Mouse (Mus musculus) heart, postnatal 0 days (tissue): ENCODE data around the gene Mtif3. TPM values are rescaled to one million over a fixed set of nuclear protein-coding genes. Genes with fewer than 3 reads are reported as not detected.
"Not testable (repeated sequence)": the region's sequence is repeated elsewhere in the genome, so short reads cannot be mapped to it uniquely, and the experiment has no call there.

Experiments used
- ATAC-seq: fragments of 200-750 bp; cut with Nextera tagmentation; 2 replicates; pipeline ENCODE4 v1.8.0; 2017; ENCODE audit warnings: low read depth, moderate number of reproducible peaks, moderate library complexity; ENCODE audit not compliant: insufficient read depth
- DNase-seq: peaks from one replicate; pipeline ENCODE4 v3.0.0-alpha.2; 2016; ENCODE audit warnings: low spot score
- H3K27ac ChIP-seq: fragments of 300-500 bp; sonication (generic); 2 replicates; pipeline ENCODE4 v1.5.1; 2014; ENCODE audit warnings: low read depth, mild to moderate bottlenecking
- H3K27me3 ChIP-seq: fragments of 300-500 bp; sonication (generic); 2 replicates; pipeline ENCODE4 v1.6.1; 2014; ENCODE audit warnings: low read length, mixed read lengths; ENCODE audit not compliant: control insufficient read depth, insufficient read depth
- H3K36me3 ChIP-seq: fragments of 300-500 bp; sonication (generic); replicated peaks from 2 replicates; pipeline ENCODE4 v1.6.1; 2014; ENCODE audit warnings: low read length, mixed read lengths; ENCODE audit not compliant: control insufficient read depth, insufficient read depth
- H3K4me1 ChIP-seq: fragments of 300-500 bp; sonication (generic); 2 replicates; pipeline ENCODE4 v1.6.1; 2014; ENCODE audit warnings: antibody characterized with exemption; ENCODE audit not compliant: control insufficient read depth, insufficient read depth
- H3K4me2 ChIP-seq: fragments of 300-500 bp; sonication (generic); 2 replicates; pipeline ENCODE4 v1.6.1; 2014; ENCODE audit warnings: low read depth, mild to moderate bottlenecking, low read length, moderate library complexity
- H3K4me3 ChIP-seq: fragments of 300-500 bp; sonication (generic); 2 replicates; pipeline ENCODE4 v1.5.1; 2014; ENCODE audit warnings: low read depth, low read length
- H3K9ac ChIP-seq: fragments of 300-500 bp; sonication (generic); replicated peaks from 2 replicates; pipeline ENCODE4 v1.6.1; 2014; ENCODE audit warnings: low read depth, low read length, mixed read lengths
- H3K9me3 ChIP-seq: fragments of 300-500 bp; sonication (generic); replicated peaks from 2 replicates; pipeline ENCODE4 v1.6.1; 2016; ENCODE audit warnings: low read length; ENCODE audit not compliant: control insufficient read depth
- CTCF ChIP-seq: IDR thresholded peaks from 2 replicates; pipeline ENCODE4 v1.5.1; 2016; ENCODE audit warnings: antibody characterized with exemption, control low read depth, low read depth
- EP300 ChIP-seq: IDR thresholded peaks from 2 replicates; pipeline ENCODE4 v1.6.1; 2016; ENCODE audit warnings: antibody characterized with exemption, low read depth
- WGBS: fragments of 180-500 bp; shearing (Covaris S2); extraction: QIAGEN DNeasy Blood & Tissue Kit; methylation state at CpG from one replicate; pipeline ENCODE4 v1.1.7; 2014; 5-methylcytosine and 5-hydroxymethylcytosine counted together
- polyA plus RNA-seq: library from polyadenylated mRNA; unstranded; fragments of >200 nt; fragmentation: Nextera tagmentation; extraction: Ambion mirVana; gene quantifications from 2 replicates; pipeline ENCODE4 v1.2.1, GENCODE M21; 2015
- total RNA-seq: library from RNA; depleted of rRNA; stranded (reverse); fragments of >200 nt; gene quantifications from 2 replicates; pipeline ENCODE4 v1.2.3, GENCODE M21; 2014; ENCODE audit warnings: low replicate concordance

Gene Mtif3
- total and polyA plus RNA-seq, 2 experiments from 2014 or later: 4.2 to 21.2 TPM

DNA sequence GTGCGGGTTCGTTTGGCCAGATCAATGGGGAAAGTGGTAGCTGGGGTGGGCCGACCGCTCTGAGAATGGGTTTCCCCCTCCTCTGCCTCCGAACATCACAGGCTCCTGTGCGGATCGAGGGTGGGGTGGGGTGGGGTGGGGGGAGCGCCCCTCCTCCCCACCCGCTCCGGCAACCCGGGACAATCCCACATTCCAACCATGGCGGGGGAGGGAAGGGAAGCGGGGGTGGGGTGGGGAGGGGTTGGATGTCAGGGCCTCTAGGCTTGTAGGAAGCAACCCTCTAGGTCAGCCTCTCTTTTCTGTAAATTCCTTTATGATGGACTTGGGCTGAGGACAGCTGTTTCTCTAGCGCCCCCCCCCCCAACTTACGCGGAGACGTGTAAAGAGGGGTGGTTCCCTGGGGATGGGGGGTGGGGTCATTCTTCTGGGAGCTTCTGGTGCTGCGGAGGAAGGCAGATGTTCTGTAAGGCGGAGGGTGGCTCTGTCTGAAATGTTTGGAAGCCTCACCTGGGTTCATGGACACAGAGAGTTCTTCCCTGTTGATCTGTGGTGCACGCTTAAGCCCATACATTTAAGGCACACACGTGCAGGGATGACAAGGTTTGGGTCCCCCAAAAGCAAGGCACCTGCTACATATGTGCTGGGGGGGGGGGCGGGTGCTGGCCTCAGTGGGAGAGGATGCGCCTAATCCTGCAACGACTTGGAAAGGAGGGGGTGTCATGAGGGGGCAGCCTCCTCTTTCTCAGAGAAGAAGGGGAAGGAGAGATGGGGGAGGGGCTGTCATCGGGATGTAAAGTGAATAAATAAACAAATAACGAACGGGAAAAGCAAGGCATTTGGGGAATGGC, 43.1 kb downstream of the Mtif3 start:
- Histone ChIP-seq H3K27ac (no peak overlapping the region), H3K4me2 (peak overlapping the region; percentile 50), H3K36me3 (no peaks in the 10 kb centered on the region), H3K9me3 (no peaks in the 10 kb centered on the region), H3K9ac (no peak overlapping the region), H3K4me1 (peaks cover 7% of the 10 kb centered on the region; the same call in 1 of the 2 replicates), H3K27me3 (no peaks in the 10 kb centered on the region; the same call in 1 of the 2 replicates), H3K4me3 (peak overlapping the region; percentile 18)
- TF ChIP-seq CTCF (no peak), EP300 (no peak)
- no peak for DNase-seq
- no peak for ATAC-seq
- WGBS: 3% methylated on average over 25 of the region's 27 CpGs

DNA sequence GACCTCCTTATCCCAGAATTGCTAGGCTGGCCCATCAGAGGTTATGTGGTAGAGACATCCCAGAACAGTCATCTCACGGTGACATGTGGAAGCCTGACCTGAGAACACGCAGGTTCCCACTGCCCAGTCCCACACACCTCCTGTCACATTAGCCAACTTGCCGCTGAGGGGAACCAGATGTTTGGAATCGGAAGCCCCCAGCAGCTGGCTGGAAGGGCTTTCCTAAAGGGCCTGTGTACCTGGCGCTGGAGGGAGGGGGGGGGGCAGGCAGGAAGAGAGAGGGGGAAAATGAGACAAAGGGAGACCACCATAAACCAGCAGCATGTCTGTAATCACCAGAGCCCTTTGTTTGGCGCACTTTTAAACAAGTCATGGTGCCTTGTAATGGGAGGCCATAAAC, 43.7 kb downstream of the Mtif3 start:
- no peaks in the 10 kb centered on the region for H3K9me3 ChIP-seq
- H3K4me3 ChIP-seq: no peak overlapping the region
- H3K27me3 ChIP-seq: no peaks in the 10 kb centered on the region; the same call in none of the 2 replicates
- peaks cover 7% of the 10 kb centered on the region; the same call in 1 of the 2 replicates for H3K4me1 ChIP-seq
- TF ChIP-seq EP300 (no peak), CTCF (no peak)
- H3K4me2 ChIP-seq: peak overlapping the region; percentile 50; the same call in 1 of the 2 replicates
- H3K9ac ChIP-seq: no peak overlapping the region
- 10% methylated on average over 6 of the region's 6 CpGs for WGBS
- H3K36me3 ChIP-seq: no peaks in the 10 kb centered on the region
- no peak for ATAC-seq
- no peak for DNase-seq
- no peak overlapping the region for H3K27ac ChIP-seq

DNA sequence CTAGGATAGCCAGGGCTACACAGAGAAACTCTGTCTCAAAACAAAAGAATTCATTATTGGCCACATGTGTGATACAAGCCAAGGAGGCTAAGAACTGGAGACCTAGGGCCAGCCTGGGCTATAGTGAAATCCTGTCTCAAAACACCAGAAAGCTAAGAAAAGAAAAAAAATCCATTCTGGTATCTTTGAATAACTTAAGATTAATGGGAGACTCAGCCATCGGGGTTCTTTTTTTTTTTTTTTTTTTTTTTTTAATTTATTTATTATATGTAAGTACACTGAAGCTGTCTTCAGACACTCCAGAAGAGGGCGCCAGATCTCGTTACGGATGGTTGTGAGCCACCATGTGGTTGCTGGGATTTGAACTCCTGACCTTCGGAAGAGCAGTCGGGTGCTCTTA, 46.2 kb downstream of the Mtif3 start:
- not testable (repeated sequence) for H3K27me3 ChIP-seq, H3K9ac ChIP-seq, DNase-seq, H3K4me2 ChIP-seq, H3K4me1 ChIP-seq, H3K36me3 ChIP-seq, H3K27ac ChIP-seq, H3K4me3 ChIP-seq, H3K9me3 ChIP-seq, ATAC-seq
- 90% methylated on average over 3 of the region's 6 CpGs for WGBS

DNA sequence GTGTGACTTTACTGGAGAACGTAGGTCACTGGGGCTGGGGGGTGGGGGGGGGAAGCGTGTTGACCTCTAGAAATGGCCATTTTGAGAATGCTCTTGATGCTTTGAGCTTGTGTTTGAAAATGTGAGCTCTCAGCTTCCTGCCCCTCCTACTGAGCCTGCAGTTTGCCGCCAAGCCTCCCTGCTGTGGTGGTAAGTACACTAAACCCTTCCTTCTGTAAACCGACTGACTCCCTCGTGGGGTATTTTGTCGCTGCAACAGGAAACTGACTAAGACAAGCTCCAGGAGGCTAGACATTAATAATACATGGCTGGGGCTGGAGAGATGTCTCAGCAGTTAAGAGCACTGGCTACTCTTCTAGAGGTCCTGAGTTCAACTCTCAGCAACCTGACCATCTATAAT, 46.8 kb downstream of the Mtif3 start:
- Histone ChIP-seq H3K9ac (no peak overlapping the region), H3K36me3 (no peaks in the 10 kb centered on the region), H3K9me3 (no peaks in the 10 kb centered on the region), H3K27me3 (peaks cover 5% of the 10 kb centered on the region), H3K4me2 (no peak overlapping the region), H3K27ac (no peak overlapping the region), H3K4me3 (no peak overlapping the region), H3K4me1 (peaks cover 7% of the 10 kb centered on the region; the same call in 1 of the 2 replicates)
- TF ChIP-seq CTCF (no peak), EP300 (no peak)
- ATAC-seq: no peak
- DNase-seq: no peak
- WGBS: 19% methylated on average over 6 of the region's 6 CpGs

DNA sequence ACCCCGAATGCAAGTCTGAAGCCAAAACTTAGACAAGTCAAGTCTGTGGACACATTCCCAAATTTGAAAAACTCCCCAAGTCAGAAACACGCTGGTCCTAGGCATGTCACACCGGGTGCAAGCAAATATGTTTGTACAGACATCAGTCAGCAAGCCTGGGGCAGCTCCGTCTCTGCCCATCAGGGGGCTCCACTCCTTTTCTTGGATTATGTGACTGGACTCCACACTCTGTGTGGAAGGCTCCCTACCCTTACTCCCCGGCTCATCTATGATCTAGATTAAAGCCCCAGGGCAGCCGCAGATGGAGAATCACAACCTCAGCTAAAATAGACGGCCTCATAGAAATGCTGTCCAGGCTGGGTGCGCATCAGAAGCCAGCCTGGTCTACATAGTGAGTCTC, 47.3 kb downstream of the Mtif3 start:
- Histone ChIP-seq H3K4me3 (no peak overlapping the region), H3K27ac (no peak overlapping the region), H3K9me3 (no peaks in the 10 kb centered on the region), H3K4me2 (no peak overlapping the region), H3K4me1 (peaks cover 7% of the 10 kb centered on the region; the same call in 1 of the 2 replicates), H3K9ac (no peak overlapping the region), H3K36me3 (no peaks in the 10 kb centered on the region), H3K27me3 (peaks cover 5% of the 10 kb centered on the region)
- ATAC-seq (no peak), DNase-seq (no peak)
- peak; percentile 3; the same call in 1 of the 2 replicates for TF ChIP-seq CTCF
- TF ChIP-seq EP300: no peak
- WGBS: 56% methylated on average over 8 of the region's 8 CpGs
